Mouse (Mus musculus) heart, adult 2 months (tissue): Measurements from ENCODE around the gene 4921509C19Rik.

Source experiments
- CTCF ChIP-seq: fragments of 200-600 bp; IDR thresholded peaks from 2 replicates; pipeline ENCODE4 v1.8.1; 2022; ENCODE audit warnings: antibody characterized with exemption, mild to moderate bottlenecking, moderate library complexity
- EP300 ChIP-seq: fragments of 200-500 bp; IDR thresholded peaks from 2 replicates; pipeline ENCODE4 v1.6.1; 2011; ENCODE audit warnings: low read depth, low read length, control low read depth; ENCODE audit not compliant: insufficient read depth
- POLR2A ChIP-seq: fragments of 200-500 bp; IDR thresholded peaks from 2 replicates; pipeline ENCODE4 v1.6.1; 2011; ENCODE audit warnings: mild to moderate bottlenecking, low read depth, low read length, control low read depth; ENCODE audit not compliant: insufficient read depth

GRCm38 (mm10) chr2:151524324-151525041 lies 48.5 kb upstream of the 4921509C19Rik start:
- TF ChIP-seq CTCF = no peak
- TF ChIP-seq POLR2A = no peak
- no peak for TF ChIP-seq EP300
